ENCODE assay signal across 7 mouse cellular contexts in the genomic region with DNA sequence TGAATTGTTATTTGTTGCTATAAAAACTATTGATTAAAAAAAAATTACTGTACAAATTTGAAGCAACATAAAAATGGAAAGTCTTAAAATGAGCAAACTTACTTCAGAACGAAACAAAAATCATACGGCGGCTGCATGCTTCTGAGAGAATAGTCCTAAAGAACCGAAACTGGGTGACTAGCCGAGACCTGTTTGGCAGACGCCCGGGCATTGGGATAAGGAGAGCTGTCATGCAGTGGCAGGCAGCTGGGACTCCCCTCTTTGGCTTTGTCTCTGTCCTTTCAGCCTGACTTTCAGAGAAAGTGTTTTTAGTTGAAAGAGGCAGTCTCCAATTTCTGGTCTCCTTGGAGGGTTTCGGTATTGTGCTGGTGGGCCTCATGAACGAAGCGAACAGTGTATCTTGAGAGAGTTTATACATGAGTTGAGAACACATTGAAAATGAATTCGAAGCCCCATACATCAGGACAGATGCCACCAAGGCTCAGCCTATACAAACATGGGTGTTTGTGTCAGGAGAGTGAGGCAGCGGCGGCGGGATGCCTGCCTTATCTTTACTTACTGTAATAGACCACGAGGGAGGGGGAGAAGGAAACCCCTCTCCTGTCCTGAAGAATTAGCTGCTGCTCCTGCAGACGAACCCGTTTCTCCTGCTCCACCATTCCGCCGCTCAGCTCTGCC. TPM values are rescaled to one million over a fixed set of nuclear protein-coding genes. Genes with fewer than 3 reads are reported as not detected.
A peak's percentile ranks its signal among the peaks of the same experiment; 100 is the strongest.
DNase-seq lines count a peak whose midpoint lies in the region; ATAC-seq lines count a peak whose summit lies in the region.

No protein-coding gene starts in this region.

- 30% methylated on average over 19 of the region's 19 CpGs for WGBS in forebrain, embryonic 10.5 days
- 32% methylated on average over 19 of the region's 19 CpGs for WGBS in limb, embryonic 10.5 days
- 27% methylated on average over 19 of the region's 19 CpGs for WGBS in neural tube, embryonic 14.5 days

- H3K9ac ChIP-seq in neural tube, embryonic 14.5 days (replicated peaks; ENCODE audit: low read depth, low read length), result peak overlapping the region; percentile 39

- ATAC-seq in neural tube, embryonic 14.5 days (ENCODE audit: low read depth), result peak; percentile 22; the same call in 1 of the 2 replicates

- DNase-seq in layer of hippocampus, adult 8-10 months (ENCODE audit: low spot score in 2 of 2), result peak; percentile 15 to 21
- DNase-seq in layer of hippocampus, adult 9-10 months (ENCODE audit: low spot score), result no peak
- no peak for DNase-seq in forebrain, embryonic 10.5 days (ENCODE audit: extremely low spot score, low spot score)
- DNase-seq in limb, embryonic 10.5 days (ENCODE audit: low spot score), result no peak
- DNase-seq in adipocyte (ENCODE audit: low spot score), result no peak
- no peak for DNase-seq in adrenal gland, adult 8-10 months

- peak overlapping the region; percentile 54 for H3K27ac ChIP-seq in forebrain, embryonic 10.5 days
- H3K27ac ChIP-seq in limb, embryonic 10.5 days, result 0 out of 2 replicates have a peak overlapping the region, but pooled peaks have one; percentile 14
- peak overlapping the region; percentile 1; the same call in 1 of the 2 replicates for H3K27ac ChIP-seq in neural tube, embryonic 14.5 days (ENCODE audit: low read depth, low read length)

- H3K4me3 ChIP-seq in forebrain, embryonic 10.5 days, result peak overlapping the region; percentile 38
- peak overlapping the region; percentile 29 for H3K4me3 ChIP-seq in limb, embryonic 10.5 days
- peak overlapping the region; percentile 22 for H3K4me3 ChIP-seq in neural tube, embryonic 14.5 days (ENCODE audit: low read depth, low read length)

- peak overlapping the region; percentile 51 for H3K4me2 ChIP-seq in neural tube, embryonic 14.5 days (ENCODE audit: low read depth, low read length)

- no peaks in the 10 kb centered on the region for H3K9me3 ChIP-seq in forebrain, embryonic 10.5 days
- H3K9me3 ChIP-seq in limb, embryonic 10.5 days (replicated peaks), result no peaks in the 10 kb centered on the region
- no peaks in the 10 kb centered on the region for H3K9me3 ChIP-seq in neural tube, embryonic 14.5 days (ENCODE audit: control insufficient read depth, low read length)

- peaks cover 14% of the 10 kb centered on the region for H3K27me3 ChIP-seq in forebrain, embryonic 10.5 days (ENCODE audit: poor library complexity, severe bottlenecking)
- H3K27me3 ChIP-seq in limb, embryonic 10.5 days (ENCODE audit: low read depth, poor library complexity, severe bottlenecking), result 0 out of 2 replicates have a peak, but pooled peaks cover 6% of the 10 kb centered on the region
- H3K27me3 ChIP-seq in neural tube, embryonic 14.5 days (ENCODE audit: control insufficient read depth, insufficient read depth, low read length), result no peaks in the 10 kb centered on the region

- H3K4me1 ChIP-seq in forebrain, embryonic 10.5 days, result peaks cover 25% of the 10 kb centered on the region
- peaks cover 10% of the 10 kb centered on the region for H3K4me1 ChIP-seq in limb, embryonic 10.5 days
- H3K4me1 ChIP-seq in neural tube, embryonic 14.5 days (ENCODE audit: control insufficient read depth, insufficient read depth, low read length), result 0 out of 2 replicates have a peak, but pooled peaks cover 11% of the 10 kb centered on the region

- H3K36me3 ChIP-seq in forebrain, embryonic 10.5 days (replicated peaks), result no peaks in the 10 kb centered on the region
- H3K36me3 ChIP-seq in limb, embryonic 10.5 days, result no peaks in the 10 kb centered on the region
- H3K36me3 ChIP-seq in neural tube, embryonic 14.5 days (ENCODE audit: control insufficient read depth, insufficient read depth, low read length), result no peaks in the 10 kb centered on the region

RNA-seq across cellular contexts. Expression of a gene that starts 21.8 kb away (rescaled TPM):
- total RNA-seq in layer of hippocampus, adult 8-10 months (2022), result 100 to 1,000 TPM; 106 to 165 (median 135) TPM
- polyA plus RNA-seq in forebrain, embryonic 10.5 days (2016; fragmentation: Nextera tagmentation; extraction: Ambion mirVana), result 9.1 and 10.9 TPM in 2 replicates
- polyA plus RNA-seq in limb, embryonic 10.5 days (2016; fragmentation: Nextera tagmentation; extraction: Ambion mirVana), result 1.4 and 3.3 TPM in 2 replicates
- polyA plus RNA-seq in neural tube, embryonic 14.5 days (2014; fragmentation: Nextera tagmentation; extraction: Ambion mirVana), result 7.4 and 15.5 TPM in 2 replicates
- total RNA-seq in adrenal gland, adult 8-10 months (2022), result 10 to 100 TPM; 15.5 to 35.4 (median 22.3) TPM

Comparison
In these comparisons a context has a peak if more than half of its experiments do, and no peak if none do; other contexts are left out.
1. DNase-seq: peak in layer of hippocampus, adult 8-10 months (2 of 2); none in layer of hippocampus, adult 9-10 months (single experiment), forebrain, embryonic 10.5 days (single experiment), limb, embryonic 10.5 days (single experiment), adipocyte (single experiment) and adrenal gland, adult 8-10 months (single experiment).
2. H3K27ac ChIP-seq: peak in every context shown above with its lines; median percentile 54 in forebrain, embryonic 10.5 days; 14 in limb, embryonic 10.5 days; 1 in neural tube, embryonic 14.5 days.
3. Peak in every context shown above with its lines, with median percentiles within 50 percentile points of each other: H3K4me3 ChIP-seq.